Mouse (Mus musculus) heart, embryonic 15.5 days (tissue): Measurements from ENCODE around the gene Olfr1497. TPM values are rescaled to one million over a fixed set of nuclear protein-coding genes. Genes with fewer than 3 reads are reported as not detected.

Experiments
- polyA plus RNA-seq: library from polyadenylated mRNA; unstranded; fragments of >200 nt; fragmentation: Nextera tagmentation; extraction: Ambion mirVana; gene quantifications from 2 replicates; pipeline ENCODE4 v1.2.1, GENCODE M21; 2015

Olfr1497 gene
- polyA plus RNA-seq, 1 experiment from 2014 or later, result not detected

Other genes with a start within 250 kb of the Olfr1497 start
- not detected in 2 replicates for gene Olfr1484, start 214.7 kb downstream of the Olfr1497 start, polyA plus RNA-seq
- gene Olfr1487, start 180.8 kb downstream of the Olfr1497 start, polyA plus RNA-seq, result not detected in 2 replicates
- gene Olfr1489, start 166.6 kb downstream of the Olfr1497 start, polyA plus RNA-seq, result not detected in 2 replicates
- not detected in 2 replicates for gene Olfr1490, start 147.1 kb downstream of the Olfr1497 start, polyA plus RNA-seq
- gene Olfr1491, start 100.9 kb downstream of the Olfr1497 start, polyA plus RNA-seq, result not detected in 2 replicates
- not detected in 2 replicates for gene Olfr1493-ps1, start 74.9 kb downstream of the Olfr1497 start, polyA plus RNA-seq
- gene Olfr1494, start 58.5 kb downstream of the Olfr1497 start, polyA plus RNA-seq, result not detected in 2 replicates
- gene Olfr1495, start 33.6 kb downstream of the Olfr1497 start, polyA plus RNA-seq, result not detected in 2 replicates
- not detected in 2 replicates for gene Olfr1496, start 20.3 kb downstream of the Olfr1497 start, polyA plus RNA-seq
- not detected in 2 replicates for gene Olfr1499, start 21.2 kb upstream of the Olfr1497 start, polyA plus RNA-seq
- gene Olfr1500, start 32.3 kb upstream of the Olfr1497 start, polyA plus RNA-seq, result not detected in 2 replicates
- gene Olfr1501, start 52.5 kb upstream of the Olfr1497 start, polyA plus RNA-seq, result not detected in 2 replicates
- gene Olfr1502, start 63.6 kb upstream of the Olfr1497 start, polyA plus RNA-seq, result not detected in 2 replicates
- not detected in 2 replicates for gene Olfr1504, start 99.7 kb upstream of the Olfr1497 start, polyA plus RNA-seq
- gene Olfr1505, start 115.3 kb upstream of the Olfr1497 start, polyA plus RNA-seq, result not detected in 2 replicates